Mouse (Mus musculus) kidney, embryonic 16.5 days (tissue): ENCODE data around the gene Rbm4. TPM values are rescaled to one million over a fixed set of nuclear protein-coding genes. Genes with fewer than 3 reads are reported as not detected.
"Not testable (repeated sequence)": the region's sequence is repeated elsewhere in the genome, so short reads cannot be mapped to it uniquely, and the experiment has no call there.

Experiments
- ATAC-seq: fragments of 200-750 bp; cut with Nextera tagmentation; 2 replicates; pipeline ENCODE4 v1.8.0; 2017; ENCODE audit warnings: moderate TSS enrichment; ENCODE audit not compliant: low FRiP score, low TSS enrichment
- H3K27ac ChIP-seq: fragments of 300-500 bp; sonication (generic); 2 replicates; pipeline ENCODE4 v1.5.1; 2014; ENCODE audit warnings: low read length
- H3K27me3 ChIP-seq: fragments of 300-500 bp; sonication (generic); 2 replicates; pipeline ENCODE4 v1.6.1; 2014; ENCODE audit warnings: low read length, control low read depth, mixed read lengths; ENCODE audit not compliant: insufficient read depth
- H3K36me3 ChIP-seq: fragments of 300-500 bp; sonication (generic); 2 replicates; pipeline ENCODE4 v1.6.1; 2014; ENCODE audit warnings: low read length, control low read depth, mixed read lengths; ENCODE audit not compliant: insufficient read depth
- H3K4me1 ChIP-seq: fragments of 300-500 bp; sonication (generic); 2 replicates; pipeline ENCODE4 v1.6.1; 2014; ENCODE audit warnings: low read length, control low read depth, mixed read lengths; ENCODE audit not compliant: insufficient read depth
- H3K4me2 ChIP-seq: fragments of 300-500 bp; sonication (generic); replicated peaks from 2 replicates; pipeline ENCODE4 v1.6.1; 2014; ENCODE audit warnings: low read depth, low read length
- H3K4me3 ChIP-seq: fragments of 300-500 bp; sonication (generic); 2 replicates; pipeline ENCODE4 v1.5.1; 2014; ENCODE audit warnings: mild to moderate bottlenecking, low read length
- H3K9ac ChIP-seq: fragments of 300-500 bp; sonication (generic); replicated peaks from 2 replicates; pipeline ENCODE4 v1.6.1; 2014; ENCODE audit warnings: low read length
- H3K9me3 ChIP-seq: fragments of 300-500 bp; sonication (generic); 2 replicates; pipeline ENCODE4 v1.6.1; 2016; ENCODE audit warnings: low read length, control low read depth
- WGBS: fragments of 180-500 bp; shearing (Covaris S2); extraction: QIAGEN DNeasy Blood & Tissue Kit; methylation state at CpG from one replicate; pipeline ENCODE4 v1.1.7; 2014; 5-methylcytosine and 5-hydroxymethylcytosine counted together
- polyA plus RNA-seq: library from polyadenylated mRNA; unstranded; fragments of >200 nt; fragmentation: Nextera tagmentation; extraction: Ambion mirVana; gene quantifications from 2 replicates; pipeline ENCODE4 v1.2.1, GENCODE M21; 2015

Gene Rbm4
- polyA plus RNA-seq, 1 experiment from 2014 or later: 82.7 TPM

GRCm38 (mm10) chr19:4767507-4768148 lies 26.1 kb downstream of the Rbm4 start:
- Histone ChIP-seq H3K4me1 (no peaks in the 10 kb centered on the region), H3K4me3 (no peak overlapping the region), H3K27me3 (no peaks in the 10 kb centered on the region), H3K9ac (no peak overlapping the region), H3K9me3 (no peaks in the 10 kb centered on the region), H3K27ac (no peak overlapping the region), H3K36me3 (peaks cover 51% of the 10 kb centered on the region), H3K4me2 (no peak overlapping the region)
- 87% methylated on average over 12 of the region's 12 CpGs for WGBS
- 0 out of 2 replicates have a peak, but pooled peaks have one; percentile 39 for ATAC-seq

- Histone ChIP-seq H3K9ac (no peak overlapping the region), H3K27me3 (no peaks in the 10 kb centered on the region), H3K36me3 (peaks cover 33% of the 10 kb centered on the region), H3K27ac (no peak overlapping the region), H3K4me3 (no peak overlapping the region), H3K9me3 (no peaks in the 10 kb centered on the region), H3K4me1 (peaks cover 10% of the 10 kb centered on the region), H3K4me2 (no peak overlapping the region)
- no peak for ATAC-seq
- WGBS: 46% methylated on average over 1 of the region's 1 CpGs
Measured at GRCm38 (mm10) chr19:4762876-4763275, 30.8 kb downstream of the Rbm4 start.

- not testable (repeated sequence) for H3K9ac ChIP-seq, ATAC-seq, H3K4me3 ChIP-seq, H3K27me3 ChIP-seq, H3K27ac ChIP-seq, H3K4me2 ChIP-seq, H3K9me3 ChIP-seq
- H3K36me3 ChIP-seq: peaks cover 20% of the 10 kb centered on the region
- WGBS: 89% methylated on average over 8 of the region's 8 CpGs
- peaks cover 15% of the 10 kb centered on the region for H3K4me1 ChIP-seq
Measured at GRCm38 (mm10) chr19:4760544-4760943, 33.2 kb downstream of the Rbm4 start.

GRCm38 (mm10) chr19:4756921-4757320 lies 36.8 kb downstream of the Rbm4 start:
- Histone ChIP-seq H3K4me1 (peaks cover 15% of the 10 kb centered on the region), H3K27me3 (no peaks in the 10 kb centered on the region), H3K9me3 (no peaks in the 10 kb centered on the region), H3K36me3 (peaks cover 1% of the 10 kb centered on the region), H3K4me3 (peak overlapping the region; percentile 85), H3K4me2 (peak overlapping the region; percentile 75), H3K27ac (peak overlapping the region; percentile 98), H3K9ac (peak overlapping the region; percentile 97)
- under 1% methylated on average over 9 of the region's 9 CpGs for WGBS
- no peak for ATAC-seq

GRCm38 (mm10) chr19:4756193-4756911 lies 37.3 kb downstream of the Rbm4 start, which contains the start of gene Rbm4b:
TSS of gene Rbm4b (plus strand) at chr19:4756497.
- no peaks in the 10 kb centered on the region for H3K27me3 ChIP-seq
- peak within 1 kb of the TSS; percentile 97 for H3K9ac ChIP-seq
- peaks cover 15% of the 10 kb centered on the region for H3K4me1 ChIP-seq
- peak within 1 kb of the TSS; percentile 85 for H3K4me3 ChIP-seq
- ATAC-seq: peak; percentile 97
- WGBS: under 1% methylated on average over 57 of the region's 65 CpGs
- H3K27ac ChIP-seq: peak within 1 kb of the TSS; percentile 98
- no peaks in the 10 kb centered on the region for H3K9me3 ChIP-seq
- no peaks in the 10 kb centered on the region for H3K36me3 ChIP-seq
- H3K4me2 ChIP-seq: peak within 1 kb of the TSS; percentile 78

- ATAC-seq: peak; percentile 69
- no peaks in the 10 kb centered on the region for H3K9me3 ChIP-seq
- no peaks in the 10 kb centered on the region for H3K27me3 ChIP-seq
- H3K27ac ChIP-seq: peak overlapping the region; percentile 98
- WGBS: under 1% methylated on average over 10 of the region's 10 CpGs
- no peaks in the 10 kb centered on the region for H3K36me3 ChIP-seq
- peak overlapping the region; percentile 68 for H3K9ac ChIP-seq
- peak overlapping the region; percentile 78 for H3K4me2 ChIP-seq
- H3K4me1 ChIP-seq: peaks cover 15% of the 10 kb centered on the region
- H3K4me3 ChIP-seq: peak overlapping the region; percentile 85
Measured at GRCm38 (mm10) chr19:4755565-4756192, 38.0 kb downstream of the Rbm4 start.

GRCm38 (mm10) chr19:4749975-4750374 lies 43.7 kb downstream of the Rbm4 start:
- Histone ChIP-seq H3K4me1 (no peaks in the 10 kb centered on the region), H3K9ac (no peak overlapping the region), H3K9me3 (no peaks in the 10 kb centered on the region), H3K4me2 (no peak overlapping the region), H3K36me3 (no peaks in the 10 kb centered on the region), H3K27ac (no peak overlapping the region), H3K27me3 (no peaks in the 10 kb centered on the region), H3K4me3 (no peak overlapping the region)
- no peak for ATAC-seq
- 86% methylated on average over 6 of the region's 6 CpGs for WGBS

- 78% methylated on average over 10 of the region's 10 CpGs for WGBS
- no peak overlapping the region for H3K27ac ChIP-seq
- H3K27me3 ChIP-seq: no peaks in the 10 kb centered on the region
- ATAC-seq: no peak
- H3K9ac ChIP-seq: no peak overlapping the region
- H3K4me3 ChIP-seq: no peak overlapping the region
- no peaks in the 10 kb centered on the region for H3K4me1 ChIP-seq
- H3K9me3 ChIP-seq: no peaks in the 10 kb centered on the region
- no peaks in the 10 kb centered on the region for H3K36me3 ChIP-seq
- H3K4me2 ChIP-seq: no peak overlapping the region
Measured at GRCm38 (mm10) chr19:4748493-4748892, 45.2 kb downstream of the Rbm4 start.

- no peaks in the 10 kb centered on the region for H3K9me3 ChIP-seq
- H3K36me3 ChIP-seq: no peaks in the 10 kb centered on the region
- ATAC-seq: no peak
- 89% methylated on average over 9 of the region's 9 CpGs for WGBS
- no peaks in the 10 kb centered on the region for H3K4me1 ChIP-seq
- no peak overlapping the region for H3K4me3 ChIP-seq
- no peaks in the 10 kb centered on the region for H3K27me3 ChIP-seq
- H3K9ac ChIP-seq: no peak overlapping the region; the same call in 1 of the 2 replicates
- H3K4me2 ChIP-seq: no peak overlapping the region
- no peak overlapping the region for H3K27ac ChIP-seq
Measured at GRCm38 (mm10) chr19:4747631-4748312, 45.9 kb downstream of the Rbm4 start.
